Mouse (Mus musculus) v-Abl transformed pro-B cells (cell line): ENCODE data around the gene Krtap9-3.
"Not testable (repeated sequence)": the region's sequence is repeated elsewhere in the genome, so short reads cannot be mapped to it uniquely, and the experiment has no call there.

Experiments
- in situ Hi-C, 2 experiments: fragments of 400-800 bp; cut with MboI; formaldehyde crosslinking; loops; one replicate each; pipeline ENCODE4 v1.15.1; 2025; ENCODE audit not compliant: unreplicated experiment in 2 of 2

The Krtap9-3 gene

DNA sequence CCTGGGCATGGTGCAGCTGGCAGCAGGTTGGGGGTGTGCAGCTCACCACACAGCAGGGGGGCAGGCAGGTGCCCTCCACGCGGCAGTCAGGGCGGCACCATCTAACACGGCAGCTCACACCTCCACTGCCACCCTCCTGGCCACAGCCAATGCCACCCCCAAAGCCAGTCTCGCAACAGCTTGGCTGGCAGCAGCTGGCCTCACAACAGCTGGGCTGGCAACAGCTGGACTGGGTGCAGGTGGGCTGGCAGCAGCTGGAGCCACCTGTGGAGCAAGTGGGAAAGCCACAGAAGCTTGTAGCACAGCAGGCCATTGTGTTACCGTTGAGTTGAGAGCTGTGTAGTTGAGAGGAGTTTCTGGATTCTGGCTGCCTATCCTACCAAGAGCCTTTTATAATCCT is at the start of gene Krtap9-3:
TSS of gene Krtap9-3 (minus strand) at position 364 of the 400 bp plus-strand sequence.
- in situ Hi-C loops = not testable (repeated sequence)

DNA sequence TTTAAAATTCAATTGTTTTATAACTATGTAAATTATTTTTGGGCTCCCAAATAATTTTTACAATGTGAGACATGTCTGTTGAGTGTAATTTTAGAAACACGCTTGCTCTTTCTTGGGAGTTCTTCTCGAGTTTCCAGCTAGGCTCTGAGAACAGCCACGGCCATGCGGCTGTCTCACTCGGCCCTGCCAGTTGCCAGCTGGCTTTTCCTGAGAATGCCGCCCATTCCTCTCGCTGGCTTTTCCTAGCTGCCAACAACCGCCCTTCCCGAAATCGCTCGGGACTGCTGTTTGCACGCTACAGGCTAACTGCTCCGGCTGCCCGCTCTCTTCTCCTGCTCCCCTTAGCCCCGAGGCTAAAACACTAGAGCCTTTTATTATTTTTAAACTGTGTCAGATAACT is 48.5 kb upstream of the Krtap9-3 start:
- in situ Hi-C loops = no loop called here

DNA sequence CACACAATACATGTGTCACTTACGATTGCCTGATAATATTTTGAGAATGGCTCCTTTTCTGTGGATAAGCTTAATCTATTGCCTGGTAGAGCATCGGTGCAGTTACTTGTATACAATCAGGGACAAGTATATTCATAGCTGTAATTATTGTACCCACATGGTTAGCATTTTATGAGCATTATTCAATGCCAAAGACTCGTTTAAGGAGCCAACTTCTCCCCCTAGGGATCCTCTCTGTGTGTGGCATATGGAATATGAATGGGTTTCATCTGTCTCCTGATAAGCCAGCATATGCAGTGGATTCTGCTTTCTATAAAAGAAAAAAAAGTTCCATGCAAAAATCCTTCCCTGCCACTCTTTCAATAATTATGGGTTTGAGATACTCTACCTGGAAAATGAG is 46.4 kb upstream of the Krtap9-3 start:
- in situ Hi-C loops = no loop called here

DNA sequence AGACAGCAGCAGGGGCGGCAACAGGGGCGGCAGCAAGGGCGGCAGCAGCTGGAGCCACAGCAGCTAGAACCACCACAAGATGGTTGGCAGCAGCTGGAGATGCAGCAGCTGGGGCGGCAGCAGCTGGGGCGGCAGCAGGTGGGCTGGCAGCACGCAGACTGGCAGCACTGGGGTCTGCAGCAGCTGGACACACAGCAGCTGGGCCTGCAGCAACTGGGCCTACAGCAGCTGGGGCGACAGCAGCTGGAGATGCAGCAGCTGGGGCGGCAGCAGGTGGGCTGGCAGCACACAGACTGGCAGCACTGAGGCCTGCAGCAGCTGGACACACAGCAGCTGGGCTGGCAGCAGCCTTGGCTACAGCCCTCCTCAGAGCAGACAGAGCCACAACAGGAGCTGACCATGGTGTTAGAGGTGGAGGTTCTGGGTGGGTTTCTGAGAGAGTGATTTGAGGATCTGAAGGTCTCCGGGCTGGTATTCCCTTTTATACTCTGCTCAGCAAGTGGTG is 45.8 kb upstream of the Krtap9-3 start, which contains the start of gene Krtap4-7:
TSS of gene Krtap4-7 (minus strand) at position 455 of the 505 bp plus-strand sequence.
- in situ Hi-C loops = not testable (repeated sequence)

DNA sequence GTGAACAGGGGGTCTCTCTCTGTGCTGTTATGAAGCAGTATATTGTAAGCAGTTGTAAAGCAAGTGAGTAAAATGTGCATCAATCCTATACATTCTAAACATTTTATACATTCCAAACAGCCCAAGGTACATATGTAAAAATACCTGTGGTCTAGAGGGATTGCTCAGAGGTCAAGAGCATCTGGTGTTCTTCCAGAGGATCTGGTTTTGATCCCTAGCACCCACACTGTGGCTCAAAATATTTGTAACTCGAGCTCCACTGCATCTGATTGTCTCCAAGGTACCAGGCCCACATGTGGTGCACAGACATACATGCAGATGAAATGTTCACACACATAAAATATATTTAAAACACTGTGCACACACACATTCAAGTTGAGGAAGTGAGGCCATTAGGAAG is 43.0 kb upstream of the Krtap9-3 start:
- in situ Hi-C loops = no loop called here

DNA sequence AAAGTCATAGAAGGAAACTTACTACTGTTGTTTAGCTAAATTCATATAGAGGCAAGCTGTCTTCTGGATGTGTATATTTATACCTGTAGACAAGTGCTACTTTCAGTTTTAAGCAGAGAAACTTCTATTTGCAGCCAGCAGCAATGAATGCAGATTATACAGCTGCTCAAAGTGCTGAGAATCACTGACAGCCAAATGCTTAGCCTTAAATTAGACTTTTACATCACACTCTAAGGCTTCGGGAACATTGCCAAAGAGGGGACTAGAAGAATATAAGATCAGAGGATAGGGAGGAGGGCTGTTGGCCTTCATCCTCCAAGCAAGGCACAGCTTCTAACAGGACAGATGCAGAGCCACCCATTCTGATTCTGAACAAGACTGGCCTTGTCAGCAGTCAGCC is 39.2 kb upstream of the Krtap9-3 start:
- in situ Hi-C loops = no loop called here

DNA sequence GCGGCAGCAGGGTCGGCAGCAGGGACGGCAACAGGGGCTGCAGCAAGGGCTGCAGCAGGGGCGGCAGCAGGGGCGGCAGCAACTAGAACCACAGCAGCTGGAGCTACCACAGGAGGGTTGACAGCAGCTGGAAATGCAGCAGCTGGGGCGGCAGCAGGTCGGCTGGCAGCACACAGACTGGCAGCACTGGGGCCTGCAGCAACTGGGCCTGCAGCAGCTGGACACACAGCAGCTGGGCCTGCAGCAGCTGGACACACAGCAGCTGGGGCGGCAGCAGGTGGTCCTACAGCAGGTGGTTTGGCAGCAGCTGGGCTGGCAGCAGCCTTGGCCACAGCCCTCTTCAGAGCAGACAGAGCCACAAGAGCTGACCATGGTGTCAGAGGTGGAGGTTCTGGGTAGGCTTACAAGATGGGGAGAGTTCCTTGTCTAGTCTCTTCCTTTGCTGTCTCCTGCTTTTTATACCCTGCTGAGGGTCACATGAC is 36.8 kb upstream of the Krtap9-3 start, which contains the start of gene Krtap4-2:
TSS of gene Krtap4-2 (minus strand) at position 432 of the 482 bp plus-strand sequence.
- in situ Hi-C loops = no loop called here

DNA sequence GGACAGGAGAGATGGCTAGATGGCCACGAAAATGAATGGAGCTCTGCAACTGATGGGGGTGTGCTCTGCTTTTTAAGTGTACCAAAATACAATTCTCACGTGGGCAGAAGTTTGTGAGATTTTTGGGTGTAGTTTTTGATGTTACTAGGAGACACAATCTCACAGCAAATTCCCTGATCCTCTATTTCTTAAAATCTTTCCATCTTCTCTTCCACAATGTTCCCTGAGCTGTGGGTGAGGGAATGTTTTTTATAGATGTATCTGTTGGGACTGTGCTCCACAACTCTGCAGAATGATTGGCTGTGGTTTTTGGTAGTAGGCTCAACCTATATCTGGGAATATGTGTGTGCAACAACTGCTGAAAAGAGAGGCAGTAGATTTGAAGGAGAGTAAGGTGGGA is 35.4 kb upstream of the Krtap9-3 start:
- in situ Hi-C loops = no loop called here

DNA sequence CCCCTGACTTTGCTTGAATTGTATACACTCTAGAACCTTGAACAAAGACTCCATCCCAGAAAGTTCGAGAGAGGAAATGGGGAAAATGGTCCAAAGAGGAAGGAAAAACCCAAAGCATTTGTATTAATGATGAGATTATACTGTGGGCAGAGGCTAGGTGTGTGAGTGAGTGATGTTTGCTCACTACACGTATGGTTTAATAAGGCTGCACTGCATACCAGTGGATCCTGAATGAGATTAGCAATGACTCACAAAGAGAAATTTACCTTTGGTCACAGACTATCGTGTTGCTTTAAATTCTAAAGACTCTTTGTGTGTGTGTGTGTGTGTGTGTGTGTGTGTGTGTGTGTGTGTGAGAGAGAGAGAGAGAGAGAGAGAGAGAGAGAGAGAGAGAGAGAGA is 33.0 kb upstream of the Krtap9-3 start:
- in situ Hi-C loops = no loop called here

DNA sequence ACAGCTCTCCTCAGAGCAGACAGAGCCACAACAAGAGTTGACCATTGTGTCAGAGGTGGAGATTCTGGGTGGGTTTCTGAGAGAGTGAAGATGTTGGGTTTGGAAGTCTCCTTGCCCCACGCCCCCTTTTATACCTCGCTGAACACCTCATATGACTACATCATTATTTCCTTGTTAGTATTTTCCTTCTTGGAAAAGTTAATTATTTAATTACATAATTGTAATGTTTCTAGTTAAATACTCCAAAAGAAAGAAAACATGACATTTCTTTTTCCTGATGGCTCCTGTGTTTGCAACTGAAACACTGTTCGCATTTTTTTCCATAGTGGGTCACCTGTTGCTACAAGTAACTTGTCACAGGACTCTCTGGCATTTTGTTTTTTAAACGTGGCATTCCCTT is 30.2 kb upstream of the Krtap9-3 start, which contains the start of gene Krtap4-1:
TSS of gene Krtap4-1 (minus strand) at position 101 of the 400 bp plus-strand sequence.
- in situ Hi-C loops = no loop called here

DNA sequence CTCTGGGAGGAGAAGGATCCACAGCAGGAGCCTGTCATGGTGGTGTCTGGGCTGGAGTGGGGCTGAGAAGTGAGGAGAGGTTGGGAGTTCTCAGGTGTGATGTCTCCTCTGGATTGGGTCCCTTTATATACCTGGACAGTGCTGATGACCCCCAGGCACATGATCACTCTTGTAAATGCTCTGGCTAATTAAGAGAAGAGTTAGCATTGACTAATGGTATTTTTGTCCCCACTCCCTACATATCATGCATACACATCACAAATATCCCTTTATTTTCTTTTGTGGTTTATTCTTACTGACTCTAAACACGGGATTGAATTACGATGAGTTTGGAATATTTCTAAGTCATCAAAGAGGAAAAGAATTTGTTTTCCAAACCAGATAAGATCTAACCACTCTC is 22.4 kb upstream of the Krtap9-3 start, which contains the start of gene Gm11562:
TSS of gene Gm11562 (minus strand) at position 101 of the 400 bp plus-strand sequence.
- in situ Hi-C loops = no loop called here

DNA sequence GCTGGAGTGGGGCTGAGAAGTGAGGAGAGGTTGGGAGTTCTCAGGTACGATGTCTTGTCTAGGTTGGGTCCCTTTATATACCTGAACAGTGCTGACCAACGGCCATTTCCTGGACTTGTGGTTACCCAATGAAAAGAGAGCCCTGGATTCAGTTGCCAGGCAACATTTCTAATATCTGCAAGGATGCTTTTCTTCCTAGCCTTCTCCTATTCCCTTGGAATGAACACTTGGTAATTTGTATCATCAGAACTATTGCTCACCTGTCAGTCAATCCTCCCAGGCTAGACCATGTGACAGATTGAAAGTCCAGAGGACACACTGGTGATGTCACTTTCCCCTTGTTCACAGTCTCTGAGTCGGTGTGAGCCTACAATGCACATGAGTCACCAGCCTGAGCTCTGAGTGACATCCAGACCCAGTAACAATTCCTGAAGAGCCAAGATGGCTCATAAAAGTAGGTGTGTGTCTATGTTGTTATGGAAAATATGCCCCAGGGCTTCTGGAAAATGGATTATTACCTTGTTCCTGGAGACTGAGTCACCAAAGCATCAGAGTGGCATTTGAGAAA is 17.0 kb upstream of the Krtap9-3 start, which contains the start of gene Krtap2-4:
TSS of gene Krtap2-4 (minus strand) at position 51 of the 568 bp plus-strand sequence.
- in situ Hi-C loops = no loop called here

DNA sequence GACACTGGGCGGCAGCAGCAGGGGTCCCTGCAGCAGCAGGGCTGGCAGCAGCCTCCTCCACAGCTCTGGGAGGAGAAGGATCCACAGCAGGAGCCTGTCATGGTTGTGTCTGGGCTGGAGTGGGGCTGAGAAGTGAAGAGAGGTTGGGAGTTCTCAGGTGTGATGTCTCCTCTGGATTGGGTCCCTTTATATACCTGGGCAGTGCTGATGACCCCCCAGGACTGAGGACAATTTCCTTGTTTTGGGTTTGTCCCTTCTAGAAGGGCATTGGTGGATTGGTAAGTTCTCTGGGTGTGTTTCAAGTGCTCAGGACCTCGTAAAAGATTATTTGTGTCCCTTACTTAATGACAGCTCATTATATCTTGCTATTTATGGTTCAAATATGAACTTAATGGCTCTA is 12.2 kb upstream of the Krtap9-3 start, which contains the start of gene Gm11937:
TSS of gene Gm11937 (minus strand) at position 101 of the 400 bp plus-strand sequence.
- in situ Hi-C loops = not testable (repeated sequence)

DNA sequence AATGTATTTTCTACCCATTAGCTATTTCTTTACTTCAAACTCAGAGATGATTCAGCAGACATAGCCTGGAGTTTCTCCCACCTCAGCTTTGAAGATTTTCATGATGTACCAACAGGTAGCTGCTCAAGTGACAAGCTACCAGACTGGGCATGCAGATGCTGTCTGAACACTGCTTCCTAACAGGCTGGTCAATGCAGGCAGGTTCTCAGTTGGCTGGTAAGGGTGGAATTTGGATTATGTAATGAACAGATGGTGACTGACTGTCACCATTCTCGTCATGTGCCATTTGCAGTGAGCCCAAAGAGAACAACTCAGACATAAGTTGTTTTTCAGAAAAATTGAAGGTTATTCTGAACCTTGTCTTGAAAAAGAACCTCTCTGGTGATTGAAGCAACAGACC is 11.2 kb upstream of the Krtap9-3 start:
- in situ Hi-C loops = no loop called here

DNA sequence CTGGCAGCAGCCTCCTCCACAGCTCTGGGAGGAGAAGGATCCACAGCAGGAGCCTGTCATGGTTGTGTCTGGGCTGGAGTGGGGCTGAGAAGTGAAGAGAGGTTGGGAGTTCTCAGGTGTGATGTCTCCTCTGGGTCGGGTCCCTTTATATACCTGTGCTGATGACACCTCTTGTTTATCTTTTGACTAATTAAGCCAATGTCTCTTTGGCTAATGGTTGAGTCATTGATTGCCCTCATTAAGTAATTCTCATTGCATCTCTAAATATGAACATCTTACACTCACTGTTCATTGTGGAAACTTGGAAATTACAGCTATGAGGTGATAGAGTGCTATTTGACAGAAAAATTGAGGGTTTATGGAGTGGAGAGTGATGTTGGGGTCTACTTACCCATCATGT is 5.3 kb upstream of the Krtap9-3 start, which contains the start of gene Gm11938:
TSS of gene Gm11938 (minus strand) at position 101 of the 400 bp plus-strand sequence.
- in situ Hi-C loops = not testable (repeated sequence)

DNA sequence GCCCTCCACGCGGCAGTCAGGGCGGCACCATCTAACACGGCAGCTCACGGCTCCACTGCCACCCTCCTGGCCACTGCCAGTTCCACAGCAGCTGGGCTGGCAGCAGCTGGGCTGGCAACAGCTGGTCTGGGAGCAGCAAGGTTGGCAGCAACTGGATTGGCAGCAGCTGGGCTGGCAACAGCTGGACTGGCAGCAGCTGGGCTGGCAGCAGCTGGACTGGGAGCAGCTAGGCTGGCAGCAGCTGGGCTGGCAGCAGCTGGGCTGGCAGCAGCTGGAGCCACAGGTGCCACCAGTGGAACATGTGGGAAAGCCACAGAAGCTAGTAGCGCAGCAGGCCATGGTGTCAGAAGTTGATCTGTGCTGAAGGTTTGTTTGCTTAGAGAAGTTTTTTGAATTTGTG is 6.9 kb downstream of the Krtap9-3 start, which contains the start of gene Krtap1-3:
TSS of gene Krtap1-3 (minus strand) at position 359 of the 400 bp plus-strand sequence.
- in situ Hi-C loops = no loop called here

DNA sequence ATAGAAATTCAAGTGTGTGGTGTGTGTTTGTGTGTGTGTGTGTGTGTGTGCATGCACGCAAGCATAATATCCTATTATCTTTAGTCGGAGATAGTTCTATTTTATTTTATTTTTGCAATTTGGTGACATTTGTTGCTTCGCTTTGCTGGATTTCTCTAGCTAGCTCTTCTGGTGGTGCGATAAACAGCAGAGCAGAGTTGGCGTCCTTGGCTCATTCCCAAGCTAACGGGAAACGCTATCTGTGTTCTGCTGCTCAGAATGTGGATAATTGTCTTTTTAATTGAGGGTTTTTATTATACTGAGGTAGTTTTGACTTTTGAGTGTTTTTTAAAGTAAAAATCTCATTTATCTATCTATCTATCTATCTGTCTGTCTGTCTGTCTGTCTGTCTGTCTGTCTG is 12.8 kb downstream of the Krtap9-3 start:
- in situ Hi-C loops = no loop called here

DNA sequence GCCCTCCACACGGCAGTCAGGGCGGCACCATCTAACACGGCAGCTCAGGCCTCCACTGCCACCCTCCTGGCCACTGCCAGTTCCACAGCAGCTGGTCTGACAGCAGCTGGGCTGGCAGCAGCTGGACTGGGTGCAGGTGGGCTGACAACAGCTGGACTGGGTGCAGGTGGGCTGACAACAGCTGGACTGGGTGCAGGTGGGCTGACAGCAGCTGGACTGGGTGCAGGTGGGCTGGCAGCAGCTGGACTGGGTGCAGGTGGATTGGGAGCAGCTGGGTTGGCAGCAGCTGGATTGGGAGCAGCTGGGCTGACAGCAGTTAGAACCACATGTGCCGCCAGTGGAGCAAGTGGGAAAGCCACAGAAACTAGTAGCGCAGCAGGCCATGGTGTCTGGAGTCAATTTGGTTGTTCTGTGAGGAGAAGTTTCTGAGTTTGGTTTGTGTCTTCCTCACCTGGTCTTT is 14.6 kb downstream of the Krtap9-3 start, which contains the start of gene Krtap1-4:
TSS of gene Krtap1-4 (minus strand) at position 410 of the 460 bp plus-strand sequence.
- in situ Hi-C loops = no loop called here

DNA sequence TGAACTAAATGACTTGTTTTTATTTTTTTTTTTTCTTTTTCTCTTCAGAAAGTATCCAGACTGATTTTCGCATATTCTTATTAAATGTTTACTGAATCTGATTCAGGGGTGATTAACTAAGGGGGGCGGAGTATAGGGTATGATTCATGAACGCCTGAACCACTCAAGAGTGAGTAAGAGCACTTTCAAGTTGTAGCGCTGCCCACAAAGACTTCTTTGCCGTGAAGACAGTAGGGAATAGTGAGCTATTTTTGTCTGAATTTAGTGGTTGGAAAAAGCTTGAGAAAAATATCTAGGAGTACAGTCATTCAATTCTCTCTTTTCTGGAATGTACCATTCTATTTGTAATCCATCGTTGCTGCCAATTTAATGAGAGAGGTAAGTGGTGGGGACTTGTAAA is 16.3 kb downstream of the Krtap9-3 start:
- in situ Hi-C loops = no loop called here

DNA sequence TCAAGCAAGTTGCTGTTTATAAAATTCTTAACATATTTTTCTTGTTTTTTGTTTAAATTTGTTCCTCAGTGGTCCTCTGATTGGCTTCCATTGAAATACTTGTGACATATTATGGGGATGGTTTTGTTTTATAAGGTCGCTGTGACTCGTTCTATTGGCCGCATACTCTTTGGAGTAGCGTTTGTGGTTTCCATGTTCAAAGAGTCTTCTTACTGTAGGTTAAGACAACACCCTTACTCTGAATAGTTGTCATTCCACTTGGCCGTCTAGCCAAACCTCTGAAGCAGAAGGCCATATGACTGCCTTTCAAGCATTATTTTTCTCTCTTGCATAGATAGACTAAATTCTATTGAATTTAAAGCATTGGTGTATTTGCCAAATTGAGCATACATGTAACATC is 16.9 kb downstream of the Krtap9-3 start:
- in situ Hi-C loops = no loop called here

DNA sequence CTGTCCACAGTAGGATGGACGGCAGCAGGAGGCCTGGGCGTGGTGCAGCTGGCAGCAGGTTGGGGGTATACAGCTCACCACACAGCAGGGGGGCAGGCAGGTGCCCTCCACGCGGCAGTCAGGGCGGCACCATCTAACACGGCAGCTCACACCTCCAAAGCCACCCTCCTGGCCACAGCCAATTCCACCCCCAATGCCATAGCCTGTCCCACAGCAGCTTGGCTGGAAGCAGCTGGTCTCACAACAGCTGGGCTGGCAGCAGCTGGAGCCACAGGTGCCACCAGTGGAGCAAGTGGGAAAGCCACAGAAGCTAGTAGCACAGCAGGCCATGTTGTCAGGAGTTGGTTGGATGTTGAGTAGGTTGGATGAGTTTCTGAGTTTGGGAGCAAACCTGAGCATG is 17.3 kb downstream of the Krtap9-3 start, which contains the start of gene Krtap1-5:
TSS of gene Krtap1-5 (minus strand) at position 381 of the 400 bp plus-strand sequence.
- in situ Hi-C loops = no loop called here

DNA sequence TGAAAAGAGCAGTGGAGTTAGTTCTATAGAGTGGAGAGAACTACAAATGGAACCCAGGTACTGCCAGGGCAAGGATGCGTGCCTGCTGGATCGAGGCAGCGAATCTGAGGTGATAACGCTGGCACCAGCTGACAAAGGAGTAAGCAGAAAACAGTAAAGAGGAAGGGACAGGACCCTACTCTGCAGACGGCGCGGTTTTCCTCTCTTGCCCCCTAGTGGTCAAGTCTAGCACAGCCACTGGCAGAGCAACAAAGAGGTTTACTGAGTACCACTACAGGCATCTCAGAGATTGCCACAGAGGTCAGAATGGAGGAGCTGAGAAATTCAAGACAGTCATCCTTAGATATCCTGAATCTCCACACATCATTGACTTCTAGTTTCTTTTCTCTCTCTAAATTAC is 23.8 kb downstream of the Krtap9-3 start:
- in situ Hi-C loops = no loop called here
